Mouse (Mus musculus): Measurements from ENCODE around the gene Hc. TPM values are rescaled to one million over a fixed set of nuclear protein-coding genes. Genes with fewer than 3 reads are reported as not detected.

Gene Hc
- polyA plus RNA-seq, 3 experiments from 2014 or later, result 0.40 to 0.43 TPM; not detected in 1

GRCm38 (mm10) chr2:35057243-35057642 is 4.0 kb downstream of the Hc start:
- ATAC-seq, result no peak

GRCm38 (mm10) chr2:35048851-35049250 is 12.4 kb downstream of the Hc start:
- no peak for ATAC-seq

GRCm38 (mm10) chr2:35044956-35045355 is 16.3 kb downstream of the Hc start:
- ATAC-seq, result peak; percentile 54

- peak; percentile 21 for ATAC-seq
Measured at GRCm38 (mm10) chr2:35038580-35039375, 22.5 kb downstream of the Hc start.

GRCm38 (mm10) chr2:35024646-35025154 is 36.5 kb downstream of the Hc start:
- ATAC-seq, result no peak

- no peak for ATAC-seq
Measured at GRCm38 (mm10) chr2:35021806-35022205, 39.4 kb downstream of the Hc start.

GRCm38 (mm10) chr2:35015861-35016260 is 45.4 kb downstream of the Hc start:
- ATAC-seq, result no peak

- ATAC-seq, result no peak
Measured at GRCm38 (mm10) chr2:35011649-35012048, 49.6 kb downstream of the Hc start.

- no peak for ATAC-seq
Measured at GRCm38 (mm10) chr2:34998956-34999355, 62.3 kb downstream of the Hc start.

GRCm38 (mm10) chr2:34996506-34996905 is 64.7 kb downstream of the Hc start:
- no peak for ATAC-seq

- no peak for ATAC-seq
Measured at GRCm38 (mm10) chr2:34993696-34994356, 67.4 kb downstream of the Hc start.

GRCm38 (mm10) chr2:34992729-34993695 is 68.2 kb downstream of the Hc start:
- no peak for ATAC-seq

GRCm38 (mm10) chr2:34991966-34992365 is 69.3 kb downstream of the Hc start:
- ATAC-seq, result no peak

GRCm38 (mm10) chr2:34989749-34990148 is 71.5 kb downstream of the Hc start:
- no peak for ATAC-seq

- ATAC-seq, result peak; percentile 48
Measured at GRCm38 (mm10) chr2:34987595-34987994, 73.6 kb downstream of the Hc start.

- no peak for ATAC-seq
Measured at GRCm38 (mm10) chr2:34984885-34985284, 76.4 kb downstream of the Hc start.

- no peak for ATAC-seq
Measured at GRCm38 (mm10) chr2:34982906-34983698, 78.1 kb downstream of the Hc start.

GRCm38 (mm10) chr2:34982096-34982724 is 79.0 kb downstream of the Hc start:
- ATAC-seq, result peak; percentile 53

- no peak for ATAC-seq
Measured at GRCm38 (mm10) chr2:34979459-34980011, 81.7 kb downstream of the Hc start.

GRCm38 (mm10) chr2:34978226-34978625 is 83.0 kb downstream of the Hc start:
- ATAC-seq, result no peak

All from inflammation-experienced regulatory T-cells, adult 6 months (primary cell).